ENCODE assay signal across 9 mouse cellular contexts in genomic region chr13:58112191-58112590, GRCm38 (mm10). TPM values are rescaled to one million over a fixed set of nuclear protein-coding genes. Genes with fewer than 3 reads are reported as not detected.
DNase-seq lines count a peak whose midpoint lies in the region; ATAC-seq lines count a peak whose summit lies in the region.
"Had no signal": no experiment of that assay in that cellular context is flagged by ENCODE, and none has a peak within 500 bp of the region (broad histone marks: within the 10 kb centered on the region; RNA-seq: fewer than 3 reads in every experiment).

No protein-coding gene starts in this region.

- H3K36me3 ChIP-seq in heart, embryonic 16.5 days (ENCODE audit: control insufficient read depth, insufficient read depth) = no peaks in the 10 kb centered on the region
- no peaks in the 10 kb centered on the region for H3K36me3 ChIP-seq in embryonic facial prominence, embryonic 14.5 days (ENCODE audit: control insufficient read depth, insufficient read depth, low read length)
- no peaks in the 10 kb centered on the region for H3K36me3 ChIP-seq in intestine, embryonic 14.5 days (ENCODE audit: control insufficient read depth, insufficient read depth, low read length)
- H3K36me3 ChIP-seq in midbrain, embryonic 14.5 days (ENCODE audit: control insufficient read depth, insufficient read depth, low read length) = no peaks in the 10 kb centered on the region

- H3K9me3 ChIP-seq in heart, embryonic 16.5 days (replicated peaks; ENCODE audit: control insufficient read depth, low read length) = no peaks in the 10 kb centered on the region
- H3K9me3 ChIP-seq in embryonic facial prominence, embryonic 14.5 days (ENCODE audit: control insufficient read depth, low read length) = no peaks in the 10 kb centered on the region
- H3K9me3 ChIP-seq in intestine, embryonic 14.5 days (ENCODE audit: control insufficient read depth, low read length) = no peaks in the 10 kb centered on the region
- H3K9me3 ChIP-seq in midbrain, embryonic 14.5 days (ENCODE audit: control insufficient read depth, low read length) = no peaks in the 10 kb centered on the region

- 64% methylated on average over 10 of the region's 10 CpGs for WGBS in heart, embryonic 16.5 days
- WGBS in embryonic facial prominence, embryonic 14.5 days = 51% methylated on average over 10 of the region's 10 CpGs
- 65% methylated on average over 10 of the region's 10 CpGs for WGBS in intestine, embryonic 14.5 days
- WGBS in midbrain, embryonic 14.5 days = 75% methylated on average over 10 of the region's 10 CpGs

- ATAC-seq in heart, embryonic 16.5 days (replicated peaks; ENCODE audit: extremely low read depth, insufficient read depth, low FRiP score) = no peak
- no peak for ATAC-seq in embryonic facial prominence, embryonic 14.5 days (ENCODE audit: low read depth)
- ATAC-seq in intestine, embryonic 14.5 days (replicated peaks; ENCODE audit: low FRiP score, low TSS enrichment, low read depth) = no peak
- no peak for ATAC-seq in midbrain, embryonic 14.5 days (ENCODE audit: low FRiP score, low TSS enrichment)

- DNase-seq in heart, postnatal 36 days = no peak
- DNase-seq in embryonic facial prominence, embryonic 14.5 days (ENCODE audit: low spot score) = no peak
- DNase-seq in intestine, embryonic 14.5 days (ENCODE audit: low spot score) = no peak
- peak; percentile 24 for DNase-seq in midbrain, embryonic 14.5 days
- DNase-seq in thymus, postnatal 10 days (ENCODE audit: low spot score in 2 of 2) = no peak
- no peak for DNase-seq in spleen, postnatal 4 days (ENCODE audit: low spot score in 2 of 2)
- no peak for DNase-seq in adrenal gland, adult 8-10 months

- peak overlapping the region; percentile 83; the same call in 1 of the 2 replicates for H3K9ac ChIP-seq in heart, embryonic 16.5 days (ENCODE audit: low read length)
- peak overlapping the region; percentile 60 for H3K9ac ChIP-seq in embryonic facial prominence, embryonic 14.5 days (ENCODE audit: low read depth, low read length)
- peak overlapping the region; percentile 59; the same call in 1 of the 2 replicates for H3K9ac ChIP-seq in intestine, embryonic 14.5 days (ENCODE audit: low read length)
- H3K9ac ChIP-seq in midbrain, embryonic 14.5 days (replicated peaks; ENCODE audit: low read length) = peak overlapping the region; percentile 81

- intact Hi-C loops in heart, postnatal 36 days (cut with DNase I) = loop anchor here (2.0 kb wide), 2 partner anchors 43 to 77 kb away; no protein-coding TSS in a partner anchor

- peak overlapping the region; percentile 80 for H3K4me2 ChIP-seq in heart, embryonic 16.5 days (ENCODE audit: low read depth, low read length)
- peak overlapping the region; percentile 72 for H3K4me2 ChIP-seq in embryonic facial prominence, embryonic 14.5 days (ENCODE audit: low read depth, low read length)
- H3K4me2 ChIP-seq in intestine, embryonic 14.5 days (ENCODE audit: low read length) = peak overlapping the region; percentile 90
- H3K4me2 ChIP-seq in midbrain, embryonic 14.5 days (ENCODE audit: low read length) = peak overlapping the region; percentile 70

- no peak overlapping the region; the same call in 1 of the 2 replicates for H3K27ac ChIP-seq in heart, embryonic 16.5 days (ENCODE audit: low read length)
- H3K27ac ChIP-seq in embryonic facial prominence, embryonic 14.5 days (replicated peaks; ENCODE audit: low read depth, low read length) = no peak overlapping the region
- no peak overlapping the region for H3K27ac ChIP-seq in intestine, embryonic 14.5 days (ENCODE audit: low read depth)
- H3K27ac ChIP-seq in midbrain, embryonic 14.5 days (replicated peaks; ENCODE audit: low read depth, low read length) = peak overlapping the region; percentile 93; the same call in 1 of the 2 replicates

- peak overlapping the region; percentile 78 for H3K4me3 ChIP-seq in heart, embryonic 16.5 days (ENCODE audit: low read length)
- peak overlapping the region; percentile 51 for H3K4me3 ChIP-seq in embryonic facial prominence, embryonic 14.5 days (ENCODE audit: low read depth, low read length)
- peak overlapping the region; percentile 62 for H3K4me3 ChIP-seq in intestine, embryonic 14.5 days (ENCODE audit: low read depth, low read length)
- peak overlapping the region; percentile 53 for H3K4me3 ChIP-seq in midbrain, embryonic 14.5 days (replicated peaks; ENCODE audit: low read depth, low read length)

- H3K27me3 ChIP-seq in heart, embryonic 16.5 days (ENCODE audit: control insufficient read depth, insufficient read depth, low read length) = no peaks in the 10 kb centered on the region
- H3K27me3 ChIP-seq in embryonic facial prominence, embryonic 14.5 days (replicated peaks; ENCODE audit: control insufficient read depth, insufficient read depth, low read length) = no peaks in the 10 kb centered on the region
- H3K27me3 ChIP-seq in intestine, embryonic 14.5 days (replicated peaks; ENCODE audit: control insufficient read depth, insufficient read depth, low read length) = no peaks in the 10 kb centered on the region
- H3K27me3 ChIP-seq in midbrain, embryonic 14.5 days (ENCODE audit: control insufficient read depth, insufficient read depth, low read length) = no peaks in the 10 kb centered on the region

- H3K4me1 ChIP-seq in heart, embryonic 16.5 days (ENCODE audit: control insufficient read depth, insufficient read depth, low read length) = peaks cover 26% of the 10 kb centered on the region
- peaks cover 4% of the 10 kb centered on the region for H3K4me1 ChIP-seq in embryonic facial prominence, embryonic 14.5 days (ENCODE audit: control insufficient read depth, insufficient read depth, low read length)
- H3K4me1 ChIP-seq in intestine, embryonic 14.5 days (replicated peaks; ENCODE audit: control insufficient read depth, insufficient read depth, low read length) = peaks cover 18% of the 10 kb centered on the region
- peaks cover 18% of the 10 kb centered on the region for H3K4me1 ChIP-seq in midbrain, embryonic 14.5 days (ENCODE audit: control insufficient read depth, insufficient read depth, low read length)

RNA-seq across cellular contexts. Expression of gene Klhl3, which starts 1.2 kb away (rescaled TPM):
- polyA plus RNA-seq in heart, embryonic 16.5 days (2015; fragmentation: Nextera tagmentation; extraction: Ambion mirVana) = 8.5 and 9.6 TPM in 2 replicates
- total RNA-seq in heart, postnatal 36 days (2021) = 1 to 10 TPM; 1.7 to 2.5 TPM
- polyA plus RNA-seq in embryonic facial prominence, embryonic 14.5 days (2014; fragmentation: Nextera tagmentation; extraction: Ambion mirVana) = 3.2 and 3.4 TPM in 2 replicates
- polyA plus RNA-seq in intestine, embryonic 14.5 days (2014; fragmentation: Nextera tagmentation; extraction: Ambion mirVana) = 3.0 and 3.3 TPM in 2 replicates
- polyA plus RNA-seq in midbrain, embryonic 14.5 days (2014; fragmentation: Nextera tagmentation; extraction: Ambion mirVana) = 10.0 and 10.1 TPM in 2 replicates
- total RNA-seq in adrenal gland, adult 8-10 months (2022) = 1 to 10 TPM; 1.1 to 4.2 (median 3.2) TPM
- polyA plus RNA-seq: erythroblast, embryonic 14.5 days had no signal

RNA-seq across cellular contexts. Expression of gene Hnrnpa0, which starts 16.2 kb away (rescaled TPM):
- polyA plus RNA-seq in heart, embryonic 16.5 days (2015; fragmentation: Nextera tagmentation; extraction: Ambion mirVana) = 13.7 and 14.5 TPM in 2 replicates
- total RNA-seq in heart, postnatal 36 days (2021) = 10 to 100 TPM; 62.0 to 76.3 TPM
- polyA plus RNA-seq in embryonic facial prominence, embryonic 14.5 days (2014; fragmentation: Nextera tagmentation; extraction: Ambion mirVana) = 41.5 and 45.1 TPM in 2 replicates
- 42.5 and 42.8 TPM in 2 replicates for polyA plus RNA-seq in intestine, embryonic 14.5 days (2014; fragmentation: Nextera tagmentation; extraction: Ambion mirVana)
- polyA plus RNA-seq in midbrain, embryonic 14.5 days (2014; fragmentation: Nextera tagmentation; extraction: Ambion mirVana) = 72.5 and 93.5 TPM in 2 replicates
- total RNA-seq in adrenal gland, adult 8-10 months (2022) = 100 to 1,000 TPM; 104 to 131 (median 119) TPM

RNA-seq across cellular contexts. Expression of gene Idnk, which starts 45.3 kb away (rescaled TPM):
- polyA plus RNA-seq in heart, embryonic 16.5 days (2015; fragmentation: Nextera tagmentation; extraction: Ambion mirVana) = 32.4 and 35.8 TPM in 2 replicates
- total RNA-seq in heart, postnatal 36 days (2021) = 10 to 100 TPM; 25.0 to 26.6 TPM
- 29.8 and 31.3 TPM in 2 replicates for polyA plus RNA-seq in embryonic facial prominence, embryonic 14.5 days (2014; fragmentation: Nextera tagmentation; extraction: Ambion mirVana)
- 35.7 and 39.0 TPM in 2 replicates for polyA plus RNA-seq in intestine, embryonic 14.5 days (2014; fragmentation: Nextera tagmentation; extraction: Ambion mirVana)
- 59.7 TPM in 2 replicates for polyA plus RNA-seq in midbrain, embryonic 14.5 days (2014; fragmentation: Nextera tagmentation; extraction: Ambion mirVana)
- total RNA-seq in adrenal gland, adult 8-10 months (2022) = 10 to 100 TPM; 59.2 to 71.4 (median 63.6) TPM
